Mouse (Mus musculus) embryo, embryonic 9.5 days (tissue): ENCODE data around the gene Cysltr2.

ENCODE experiments used
- DNase-seq: peaks from one replicate; pipeline ENCODE4 v3.0.0-alpha.2; 2017; ENCODE audit errors: extremely low spot score

Gene Cysltr2

GRCm38 (mm10) chr14:73048937-73049336 is at the start of gene Cysltr2:
Gene Cysltr2 (minus strand): TSS chr14:73049114.
- DNase-seq, result no peak

DNA sequence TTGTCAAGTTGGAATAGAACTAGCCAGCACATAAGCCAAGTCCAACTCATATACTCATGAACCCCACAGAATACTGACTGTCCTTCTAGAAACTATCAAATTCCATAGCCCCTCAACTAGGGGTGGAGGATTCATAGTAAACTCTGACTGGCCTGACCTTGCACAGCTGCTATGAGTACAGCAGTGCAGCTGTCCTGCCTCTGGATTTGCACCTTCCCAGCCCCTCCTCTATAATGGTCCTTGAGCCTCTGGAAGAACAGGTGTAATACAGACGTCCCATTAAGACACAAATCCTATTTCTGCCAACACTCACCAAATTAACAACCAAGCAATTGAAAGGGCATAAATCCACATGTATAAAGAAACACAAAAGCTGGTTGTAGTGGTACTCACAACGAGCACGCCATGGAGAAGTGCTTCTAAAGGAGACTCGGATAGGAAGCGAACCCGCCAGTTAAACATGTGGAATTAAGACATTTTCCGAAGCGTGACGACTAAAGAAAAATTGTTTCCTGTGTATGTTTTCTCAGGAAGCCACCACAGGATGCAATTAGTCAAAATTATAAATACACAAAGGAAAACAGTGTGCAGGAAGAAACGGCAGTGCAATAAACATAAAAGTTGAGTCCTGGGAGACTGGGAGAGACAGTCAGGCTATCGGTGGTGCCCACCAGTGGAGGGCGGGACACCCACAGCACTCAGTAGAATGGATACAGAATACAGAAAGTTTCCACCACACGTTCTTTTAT is 46.1 kb upstream of the Cysltr2 start:
- no peak for DNase-seq

DNA sequence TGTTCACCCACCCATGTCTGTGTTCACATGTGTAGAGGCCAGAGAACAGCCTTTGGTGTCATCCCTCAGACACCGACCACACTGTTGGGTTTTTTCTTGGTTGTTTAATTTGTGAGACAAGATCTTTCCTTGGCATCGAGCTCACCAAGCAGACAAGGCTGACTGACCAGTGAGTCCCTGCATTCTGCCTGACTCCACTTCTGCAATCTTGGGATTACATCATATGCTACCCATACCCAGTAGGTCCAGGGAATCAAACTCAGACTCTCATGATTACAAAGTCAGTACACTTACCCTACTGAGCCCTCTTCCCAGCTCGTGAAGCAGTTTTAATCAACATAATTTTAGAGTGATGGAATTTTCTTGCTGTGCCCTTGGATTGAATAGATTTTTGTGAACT is 44.0 kb upstream of the Cysltr2 start:
- no peak for DNase-seq

- DNase-seq, result no peak
Observed at GRCm38 (mm10) chr14:73088224-73088623, 39.3 kb upstream of the Cysltr2 start.

DNA sequence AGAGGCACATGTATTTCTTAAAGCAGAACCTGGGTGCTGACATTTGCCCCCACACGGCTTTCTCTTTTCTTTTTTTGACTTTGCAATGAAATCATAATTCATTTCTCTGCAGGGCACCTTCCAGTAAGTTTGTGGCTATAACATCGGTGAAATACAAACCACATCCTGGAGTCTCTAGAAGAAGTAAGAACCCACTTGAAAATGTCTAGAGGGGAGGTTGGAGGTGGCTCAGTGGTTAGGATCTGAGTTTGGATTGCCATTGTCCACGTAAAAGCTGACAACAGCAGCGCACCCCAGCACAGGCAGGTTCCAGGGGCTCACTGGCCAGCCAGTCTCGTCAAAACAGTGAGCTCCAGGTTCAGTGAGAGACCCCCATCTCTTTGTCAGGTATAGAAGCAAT is 38.8 kb upstream of the Cysltr2 start:
- DNase-seq, result no peak

DNA sequence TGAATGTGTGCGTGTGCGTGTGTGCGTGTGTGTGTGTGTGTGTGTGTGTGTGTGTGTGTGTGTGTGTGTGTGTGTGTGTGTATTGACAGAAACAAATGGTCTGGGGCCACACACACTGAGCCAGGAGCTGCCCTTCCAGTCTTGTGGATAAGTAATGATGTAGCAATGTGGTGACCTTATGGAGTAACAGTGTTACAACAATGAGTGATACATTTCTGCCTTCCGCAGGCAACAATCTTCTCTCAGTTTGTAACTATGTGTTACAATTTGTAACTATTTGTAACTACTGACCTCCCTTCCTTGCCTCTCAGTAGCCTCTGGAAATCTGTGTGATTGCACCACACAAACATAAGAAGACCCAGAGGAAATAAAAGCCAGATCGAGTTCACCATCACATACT is 38.3 kb upstream of the Cysltr2 start:
- DNase-seq, result no peak

DNA sequence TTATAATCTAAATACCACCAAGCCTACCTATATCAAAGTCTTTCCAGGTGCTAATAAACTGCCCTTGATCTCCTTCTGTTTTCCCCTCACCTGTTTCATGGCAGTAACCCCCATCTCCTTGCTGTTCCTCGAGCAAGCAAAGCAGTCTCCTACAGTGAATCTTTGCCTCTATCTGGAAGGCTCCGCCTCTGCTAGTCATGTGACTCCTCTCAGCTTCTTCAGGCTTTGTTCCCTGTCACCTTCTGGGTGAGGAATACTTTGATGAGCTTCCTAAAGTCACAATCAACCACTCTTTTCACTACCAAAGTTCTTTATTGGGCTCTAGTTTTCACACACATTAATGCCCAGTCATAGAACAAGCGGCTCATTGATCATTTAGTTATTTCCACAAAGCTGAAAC is 37.5 kb upstream of the Cysltr2 start:
- no peak for DNase-seq

DNA sequence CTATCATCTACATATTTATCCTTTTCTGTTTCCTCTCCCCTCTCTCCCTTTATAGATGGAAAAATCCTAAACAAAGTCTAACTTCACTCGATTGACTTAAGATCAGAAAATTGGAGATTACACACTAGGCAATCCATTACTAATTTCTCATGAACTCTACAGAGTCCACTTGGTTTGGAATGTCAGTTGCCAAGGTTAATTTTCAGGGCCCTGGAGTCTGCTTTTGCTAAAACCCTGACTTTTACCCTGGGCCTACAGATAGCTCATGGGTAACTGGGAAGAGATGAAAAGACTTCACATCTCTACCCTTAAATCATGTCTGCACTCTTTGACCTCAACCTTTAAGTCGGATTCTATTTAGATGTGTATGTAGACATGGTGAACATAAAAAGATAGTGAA is 34.6 kb upstream of the Cysltr2 start:
- no peak for DNase-seq

DNA sequence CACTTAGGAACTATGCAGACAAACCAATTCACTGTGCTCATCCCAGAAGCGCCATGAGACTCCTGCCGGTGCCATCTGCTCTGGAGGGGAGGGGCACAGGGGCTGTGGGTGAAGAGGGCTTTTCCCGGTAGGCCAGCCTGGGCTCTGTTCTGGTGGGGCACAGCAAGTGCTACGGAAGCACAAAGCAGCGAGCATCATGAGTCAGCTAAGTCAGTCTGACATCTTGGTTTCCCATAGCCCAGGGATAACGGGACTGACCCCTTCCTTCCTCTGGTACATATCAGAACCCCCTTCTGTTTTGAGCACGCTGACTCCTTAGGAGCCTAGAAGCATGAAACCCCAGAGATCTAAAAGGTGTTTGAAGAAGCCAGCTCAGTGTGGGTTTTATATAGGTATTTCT is 15.5 kb upstream of the Cysltr2 start:
- DNase-seq, result no peak

DNA sequence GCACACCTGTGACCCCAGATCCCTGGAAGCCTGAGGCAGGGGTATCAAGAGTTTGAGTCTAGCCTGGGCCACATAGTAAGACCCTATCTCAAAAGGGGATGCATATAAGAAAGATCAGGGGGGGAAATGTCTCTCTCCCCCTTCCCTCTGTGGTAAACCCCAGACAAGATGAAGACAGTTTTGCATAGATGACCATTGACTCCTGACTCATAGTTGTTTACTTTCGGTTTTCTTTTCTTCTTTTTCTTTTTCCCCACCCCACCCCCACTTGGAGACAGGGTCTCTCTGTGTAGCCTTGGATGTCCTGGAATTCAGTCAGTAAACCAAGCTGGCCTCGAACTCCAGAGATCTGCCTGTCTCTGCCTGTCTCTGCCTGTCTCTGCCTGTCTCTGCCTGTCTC is 9.8 kb upstream of the Cysltr2 start:
- no peak for DNase-seq

DNA sequence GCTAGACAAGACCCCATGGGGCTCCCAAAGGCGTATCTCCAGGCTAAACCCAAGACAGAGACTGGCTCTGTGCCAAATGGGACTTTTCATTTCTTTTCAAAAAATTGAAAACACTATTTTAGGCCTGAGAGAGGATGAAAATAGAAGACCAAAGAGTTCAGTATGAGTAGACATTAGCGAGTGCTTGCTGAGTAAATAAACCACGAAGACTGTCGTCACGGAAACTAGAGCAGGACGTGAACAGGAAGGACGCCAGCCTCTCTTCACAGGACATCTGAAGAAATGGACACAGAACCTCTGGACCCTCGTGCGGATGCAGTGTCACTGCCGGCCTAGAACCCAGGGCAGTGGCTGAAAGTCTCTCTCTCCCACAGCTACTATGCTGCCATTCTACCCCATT is 8.8 kb upstream of the Cysltr2 start:
- DNase-seq, result no peak

DNA sequence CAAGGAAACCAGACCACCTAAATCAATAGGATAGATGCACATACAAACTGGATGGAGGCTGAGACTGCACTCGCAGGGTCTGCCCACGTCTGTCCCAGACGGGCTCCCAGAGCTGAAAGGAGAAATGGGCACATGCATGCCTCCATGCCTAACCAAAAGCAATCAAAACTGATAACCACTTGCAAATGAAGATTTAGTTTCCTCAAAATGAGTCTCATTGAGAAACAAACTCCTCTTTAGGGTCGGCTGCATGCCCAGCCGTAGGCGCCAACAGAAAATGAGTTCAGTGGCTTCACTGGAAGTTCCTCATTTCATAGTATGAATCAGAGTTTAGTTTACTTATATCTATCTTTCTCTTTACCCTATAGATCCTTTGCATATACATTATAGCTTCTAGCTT is 7.9 kb upstream of the Cysltr2 start:
- no peak for DNase-seq

GRCm38 (mm10) chr14:73045199-73045928 is 3.5 kb downstream of the Cysltr2 start:
- no peak for DNase-seq

- DNase-seq, result no peak
Observed at GRCm38 (mm10) chr14:73041689-73042088, 7.2 kb downstream of the Cysltr2 start.

DNA sequence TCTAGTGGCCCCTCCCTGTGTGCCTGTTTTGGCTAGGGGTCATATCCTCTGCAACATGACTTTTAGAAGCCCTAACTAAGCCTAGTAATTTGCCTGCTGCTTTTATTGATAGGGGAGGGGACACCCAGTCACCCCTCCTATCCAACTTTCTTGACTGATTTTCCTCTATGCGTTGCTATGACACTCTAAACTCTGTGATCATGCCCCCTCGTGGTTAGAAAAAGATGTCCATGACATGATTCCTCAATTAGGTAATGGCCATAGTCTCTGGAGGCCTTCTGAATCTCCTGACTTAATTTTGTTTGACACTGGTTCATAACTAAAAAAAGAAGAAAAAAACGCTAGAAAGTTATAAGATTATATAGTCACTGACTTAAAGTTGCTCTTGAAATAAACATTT is 15.6 kb downstream of the Cysltr2 start:
- no peak for DNase-seq

DNA sequence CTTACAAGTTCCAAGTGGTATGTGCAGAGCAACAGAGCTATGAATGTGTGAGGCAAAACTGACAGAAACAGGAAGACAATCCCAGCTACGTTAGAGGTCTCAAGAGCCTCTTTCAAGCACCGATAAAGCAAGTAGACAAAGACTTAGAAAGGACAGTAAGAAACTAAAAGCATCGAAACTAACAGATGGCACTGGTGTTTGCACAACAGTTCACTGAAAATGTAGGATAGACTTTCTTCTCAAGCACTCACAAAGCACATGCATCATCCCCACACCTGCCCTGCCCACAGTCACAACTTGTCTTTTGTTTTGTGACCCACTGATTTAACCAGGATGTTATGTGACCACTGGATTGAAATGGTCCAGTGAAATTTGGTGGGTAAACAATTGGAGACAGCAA is 17.7 kb downstream of the Cysltr2 start:
- no peak for DNase-seq

- no peak for DNase-seq
Observed at GRCm38 (mm10) chr14:73017272-73017671, 31.6 kb downstream of the Cysltr2 start.

- no peak for DNase-seq
Observed at GRCm38 (mm10) chr14:73015386-73015785, 33.5 kb downstream of the Cysltr2 start.

DNA sequence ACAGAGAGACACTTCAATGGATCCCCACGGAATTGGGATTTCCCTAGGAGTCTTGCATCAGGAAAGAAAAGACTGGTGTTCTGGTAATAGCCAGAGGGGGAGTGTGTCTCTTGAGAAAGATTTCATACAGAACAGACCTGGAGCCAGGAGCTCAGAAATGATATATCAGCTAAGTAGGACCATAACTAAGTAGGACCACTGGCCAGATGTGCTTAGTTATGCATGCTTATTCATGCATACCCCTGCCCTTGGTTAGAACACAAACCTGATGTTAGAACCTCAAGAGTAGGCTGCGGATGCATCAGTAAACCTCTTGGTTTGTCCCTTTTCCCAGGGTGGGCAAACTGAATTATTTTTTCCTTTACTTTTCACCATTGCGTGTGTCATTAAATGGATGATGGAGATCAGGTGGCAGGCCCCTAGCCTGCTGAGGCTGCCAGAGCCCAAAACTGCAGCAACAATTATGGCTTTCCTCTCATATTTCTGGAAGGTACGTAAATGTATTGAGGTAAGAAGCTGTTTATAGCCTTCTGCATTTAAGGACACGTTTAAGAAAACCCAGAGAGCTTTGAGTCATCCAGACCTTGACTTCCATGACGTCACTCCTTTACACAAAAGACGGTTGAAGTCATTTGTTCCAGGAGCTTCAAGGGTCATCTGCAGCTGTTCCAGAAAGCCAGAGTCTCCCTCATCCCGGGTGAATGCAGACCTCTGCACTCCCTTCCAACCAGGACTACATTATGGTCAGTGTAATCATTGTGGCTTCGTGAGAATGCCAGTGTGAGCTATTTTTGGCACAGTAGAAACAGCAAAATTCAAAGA is 35.0 kb downstream of the Cysltr2 start:
- DNase-seq, result no peak

GRCm38 (mm10) chr14:73001814-73002213 is 47.1 kb downstream of the Cysltr2 start:
- DNase-seq, result no peak

DNA sequence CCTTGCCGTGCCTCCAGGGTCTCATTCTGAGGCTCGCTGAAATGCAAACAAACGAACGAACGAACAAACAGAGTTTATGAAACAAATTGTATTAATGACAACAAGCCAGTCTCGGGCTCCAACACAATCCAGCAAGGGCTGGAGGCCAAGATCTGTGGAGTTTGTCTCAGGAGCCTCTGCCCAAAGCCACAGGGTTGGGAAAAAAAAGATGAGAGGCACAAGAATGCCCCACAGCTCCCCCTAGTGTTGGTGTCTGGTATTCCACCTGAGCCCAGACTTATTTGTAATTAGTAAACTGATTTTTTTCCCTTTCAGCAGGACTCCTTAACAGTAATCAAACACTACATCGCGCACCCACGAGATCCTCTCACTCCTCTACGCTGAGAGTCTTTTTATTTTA is 48.6 kb downstream of the Cysltr2 start:
- DNase-seq, result peak; percentile 75

GRCm38 (mm10) chr14:72998111-72998510 is 50.8 kb downstream of the Cysltr2 start:
- no peak for DNase-seq

- DNase-seq, result no peak
Observed at GRCm38 (mm10) chr14:72986044-72986443, 62.9 kb downstream of the Cysltr2 start.
